Mouse (Mus musculus) kidney, postnatal 0 days (tissue): Measurements from ENCODE around the gene Stk26. TPM values are rescaled to one million over a fixed set of nuclear protein-coding genes. Genes with fewer than 3 reads are reported as not detected.

Source experiments
- ATAC-seq: fragments of 200-750 bp; cut with Nextera tagmentation; replicated peaks from 2 replicates; pipeline ENCODE4 v1.8.0; 2017; ENCODE audit warnings: low read depth, moderate number of reproducible peaks, moderate TSS enrichment, moderate library complexity; ENCODE audit not compliant: low FRiP score
- DNase-seq: peaks from one replicate; pipeline ENCODE4 v3.0.0-alpha.2; 2016; ENCODE audit warnings: low spot score
- H3K27ac ChIP-seq: fragments of 300-500 bp; sonication (generic); 2 replicates; pipeline ENCODE4 v1.5.1; 2014; ENCODE audit warnings: mild to moderate bottlenecking
- H3K27me3 ChIP-seq: fragments of 300-500 bp; sonication (generic); 2 replicates; pipeline ENCODE4 v1.6.1; 2014; ENCODE audit warnings: low read length, mixed read lengths; ENCODE audit not compliant: insufficient read depth
- H3K36me3 ChIP-seq: fragments of 300-500 bp; sonication (generic); 2 replicates; pipeline ENCODE4 v1.6.1; 2014; ENCODE audit warnings: low read length, mixed read lengths; ENCODE audit not compliant: insufficient read depth
- H3K4me1 ChIP-seq: fragments of 300-500 bp; sonication (generic); replicated peaks from 2 replicates; pipeline ENCODE4 v1.6.1; 2014; ENCODE audit warnings: antibody characterized with exemption, low read length, mixed read lengths; ENCODE audit not compliant: insufficient read depth
- H3K4me2 ChIP-seq: fragments of 300-500 bp; sonication (generic); 2 replicates; pipeline ENCODE4 v1.6.1; 2014; ENCODE audit warnings: mild to moderate bottlenecking, low read length, moderate library complexity, mixed read lengths
- H3K4me3 ChIP-seq: fragments of 300-500 bp; sonication (generic); replicated peaks from 2 replicates; pipeline ENCODE4 v1.5.1; 2014; ENCODE audit warnings: low read depth, low read length
- H3K9ac ChIP-seq: fragments of 300-500 bp; sonication (generic); 2 replicates; pipeline ENCODE4 v1.6.1; 2014; ENCODE audit warnings: low read depth, low read length
- H3K9me3 ChIP-seq: fragments of 300-500 bp; sonication (generic); replicated peaks from 2 replicates; pipeline ENCODE4 v1.6.1; 2016; ENCODE audit warnings: low read length, inconsistent platforms, mixed read lengths
- CTCF ChIP-seq: IDR thresholded peaks from 2 replicates; pipeline ENCODE4 v1.5.1; 2016; ENCODE audit warnings: antibody characterized with exemption, low read depth, mild to moderate bottlenecking, moderate library complexity
- WGBS: fragments of 180-500 bp; shearing (Covaris S2); extraction: QIAGEN DNeasy Blood & Tissue Kit; methylation state at CpG from one replicate; pipeline ENCODE4 v1.1.7; 2014; 5-methylcytosine and 5-hydroxymethylcytosine counted together
- polyA plus RNA-seq: library from polyadenylated mRNA; unstranded; fragments of >200 nt; fragmentation: Nextera tagmentation; extraction: Ambion mirVana; gene quantifications from 2 replicates; pipeline ENCODE4 v1.2.1, GENCODE M21; 2015

Gene Stk26
- polyA plus RNA-seq, 1 experiment from 2014 or later: 4.8 TPM

GRCm38 (mm10) chrX:50918754-50919153 is 77.9 kb downstream of the Stk26 start:
- Histone ChIP-seq H3K9me3 (no peaks in the 10 kb centered on the region), H3K4me1 (no peaks in the 10 kb centered on the region), H3K4me3 (no peak overlapping the region), H3K4me2 (no peak overlapping the region), H3K9ac (no peak overlapping the region), H3K27me3 (no peaks in the 10 kb centered on the region), H3K27ac (no peak overlapping the region), H3K36me3 (no peaks in the 10 kb centered on the region)
- ATAC-seq (no peak), DNase-seq (no peak)
- TF ChIP-seq CTCF: no peak
- WGBS: 53% methylated on average over 3 of the region's 3 CpGs

GRCm38 (mm10) chrX:50924629-50925364 is 84.0 kb downstream of the Stk26 start:
- no peak overlapping the region for H3K9ac ChIP-seq
- ATAC-seq: no peak
- H3K27me3 ChIP-seq: no peaks in the 10 kb centered on the region
- no peaks in the 10 kb centered on the region for H3K36me3 ChIP-seq
- no peak overlapping the region for H3K4me3 ChIP-seq
- H3K27ac ChIP-seq: no peak overlapping the region
- no peaks in the 10 kb centered on the region for H3K4me1 ChIP-seq
- no peak overlapping the region for H3K4me2 ChIP-seq
- 57% methylated on average over 18 of the region's 18 CpGs for WGBS
- DNase-seq: peak; percentile 36
- no peaks in the 10 kb centered on the region for H3K9me3 ChIP-seq
- TF ChIP-seq CTCF: peak; percentile 56; the same call in 1 of the 2 replicates

DNA sequence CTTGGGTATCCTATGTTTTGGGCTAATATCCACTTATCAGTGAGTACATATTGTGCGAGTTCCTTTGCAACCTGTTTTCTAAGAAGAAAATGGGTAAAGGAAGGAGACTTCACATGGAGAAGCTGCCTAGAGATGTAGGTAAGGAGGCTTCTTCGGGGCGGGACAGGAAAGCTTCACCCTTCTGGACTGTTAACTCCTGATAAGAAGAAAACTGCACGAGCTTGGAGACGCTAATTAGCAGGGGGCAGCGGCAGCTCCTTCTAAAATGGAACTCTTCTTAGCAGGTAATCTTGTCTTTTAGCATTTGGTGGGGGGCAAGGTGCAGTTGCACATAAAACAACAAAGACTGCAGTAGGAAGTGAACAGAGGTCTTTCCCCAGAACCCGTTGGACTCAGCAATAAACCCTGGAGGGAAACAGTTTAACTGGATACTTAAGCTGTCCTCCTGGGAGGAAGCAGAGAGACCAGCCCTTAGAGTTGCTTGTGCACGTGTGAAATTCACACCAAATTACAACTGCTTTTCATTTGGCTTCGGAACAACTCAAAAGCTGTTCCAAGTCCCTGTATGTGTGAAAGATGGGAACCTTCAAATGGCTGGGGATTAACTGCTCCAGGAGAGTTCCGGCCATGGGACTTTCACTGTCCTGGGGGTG is 86.2 kb downstream of the Stk26 start:
- no peak for ATAC-seq
- 51% methylated on average over 10 of the region's 10 CpGs for WGBS
- no peak overlapping the region for H3K27ac ChIP-seq

DNA sequence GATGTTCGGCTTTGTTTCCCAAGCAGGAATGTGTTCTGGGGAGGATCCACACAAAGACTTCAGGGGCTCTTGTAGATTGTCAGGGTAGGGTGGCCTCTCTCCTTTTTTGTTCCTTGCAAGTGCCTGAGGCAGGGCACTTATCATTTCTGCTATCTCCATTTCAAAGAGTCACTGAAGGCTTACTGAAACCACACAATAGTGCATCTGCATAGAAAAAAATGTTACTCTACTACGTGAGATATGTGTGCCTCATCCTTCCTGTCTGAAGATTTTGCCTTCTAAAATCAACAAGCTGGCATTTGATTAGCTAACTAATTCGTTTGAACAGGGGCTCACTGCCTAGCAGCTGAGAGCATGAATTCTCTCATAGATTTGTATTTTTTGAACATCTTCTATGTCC is 89.5 kb downstream of the Stk26 start:
- no peak for TF ChIP-seq CTCF
- Histone ChIP-seq H3K36me3 (no peaks in the 10 kb centered on the region), H3K27ac (no peak overlapping the region), H3K9ac (no peak overlapping the region), H3K4me1 (no peaks in the 10 kb centered on the region), H3K4me2 (no peak overlapping the region), H3K27me3 (no peaks in the 10 kb centered on the region), H3K9me3 (no peaks in the 10 kb centered on the region), H3K4me3 (no peak overlapping the region)
- ATAC-seq: no peak
- no peak for DNase-seq
- 61% methylated on average over 3 of the region's 3 CpGs for WGBS

More for the DNA sequence above, 86.2 kb downstream of the Stk26 start:
- Histone ChIP-seq H3K4me2 (no peak overlapping the region), H3K9me3 (no peaks in the 10 kb centered on the region), H3K4me1 (no peaks in the 10 kb centered on the region), H3K4me3 (no peak overlapping the region), H3K9ac (no peak overlapping the region), H3K27me3 (no peaks in the 10 kb centered on the region), H3K36me3 (no peaks in the 10 kb centered on the region)
- no peak for TF ChIP-seq CTCF
- DNase-seq: no peak

DNA sequence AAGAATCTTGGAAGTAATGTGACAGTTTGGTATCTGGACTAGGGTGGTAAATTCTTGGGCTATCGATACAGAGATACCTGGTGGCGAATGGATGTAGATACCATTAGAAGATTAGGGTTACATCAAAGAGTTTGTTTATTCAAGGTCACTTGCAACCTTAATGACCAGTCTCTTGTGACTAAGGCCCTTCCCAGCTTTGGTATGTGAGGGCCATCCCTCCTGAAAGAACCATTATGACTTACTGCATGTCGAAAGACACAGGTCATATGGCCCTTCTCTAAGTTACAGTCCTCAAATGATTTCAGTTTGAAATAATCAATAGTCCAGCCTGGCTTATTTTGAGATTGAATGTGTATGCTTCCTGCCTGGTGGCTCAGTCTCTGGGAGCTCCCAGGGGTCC is 96.3 kb downstream of the Stk26 start:
- Histone ChIP-seq H3K9ac (no peak overlapping the region), H3K4me2 (no peak overlapping the region), H3K27ac (no peak overlapping the region), H3K9me3 (no peaks in the 10 kb centered on the region), H3K4me1 (no peaks in the 10 kb centered on the region), H3K27me3 (0 out of 2 replicates have a peak, but pooled peaks cover 2% of the 10 kb centered on the region), H3K36me3 (no peaks in the 10 kb centered on the region), H3K4me3 (no peak overlapping the region)
- ATAC-seq (no peak), DNase-seq (no peak)
- no peak for TF ChIP-seq CTCF
- 79% methylated on average over 3 of the region's 3 CpGs for WGBS

- Histone ChIP-seq H3K4me2 (no peak within 1 kb of the TSS), H3K4me3 (no peak within 1 kb of the TSS), H3K9me3 (no peaks in the 10 kb centered on the region), H3K27me3 (0 out of 2 replicates have a peak, but pooled peaks cover 3% of the 10 kb centered on the region), H3K4me1 (no peaks in the 10 kb centered on the region), H3K36me3 (no peaks in the 10 kb centered on the region), H3K9ac (no peak within 1 kb of the TSS), H3K27ac (no peak within 1 kb of the TSS)
- no peak for ATAC-seq
- no peak for TF ChIP-seq CTCF
- DNase-seq: no peak
- WGBS: 71% methylated on average over 14 of the region's 14 CpGs
Measured at GRCm38 (mm10) chrX:50942610-50943009, 101.8 kb downstream of the Stk26 start, which contains the start of gene Frmd7. Gene Frmd7, minus strand, starts transcription at chrX:50942710.

Other genes starting within 250 kb of the Stk26 start
- not detected in 2 replicates for gene Frmd7, start 101.7 kb downstream of the Stk26 start, polyA plus RNA-seq
- gene Rap2c, start 177.0 kb downstream of the Stk26 start, polyA plus RNA-seq: 13.0 and 13.3 TPM in 2 replicates